8 mouse cellular contexts compared by ENCODE assay signal in the genomic region with DNA sequence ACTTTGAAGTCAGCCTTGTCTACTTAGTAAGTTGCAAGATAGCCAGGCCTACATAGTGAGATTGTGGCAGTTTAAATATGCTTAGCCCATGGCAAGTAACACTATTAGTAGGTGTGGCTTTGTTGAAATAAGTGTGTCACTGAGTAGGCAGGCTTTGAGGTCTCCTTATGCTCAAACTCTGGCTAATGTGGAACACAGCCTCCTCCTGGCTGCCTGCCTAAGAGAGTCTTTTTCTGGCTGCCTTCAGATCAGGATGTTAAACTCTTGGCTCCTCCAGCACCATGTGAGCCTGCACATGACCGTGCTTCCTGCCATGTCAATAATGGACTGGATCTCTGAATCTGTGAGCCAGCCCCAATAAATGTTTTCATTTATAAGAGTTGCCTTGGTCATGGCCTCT. TPM values are rescaled to one million over a fixed set of nuclear protein-coding genes. Genes with fewer than 3 reads are reported as not detected.
DNase-seq lines count a peak whose midpoint lies in the region; ATAC-seq and TF ChIP-seq lines count a peak whose summit lies in the region.

No protein-coding gene starts in this region.

- no peaks in the 10 kb centered on the region for H3K36me3 ChIP-seq in forebrain, embryonic 14.5 days (ENCODE audit: control insufficient read depth, insufficient read depth, low read length)
- H3K36me3 ChIP-seq in forebrain, embryonic 11.5 days (ENCODE audit: control insufficient read depth, insufficient read depth, low read length): no peaks in the 10 kb centered on the region
- no peaks in the 10 kb centered on the region for H3K36me3 ChIP-seq in hindbrain, embryonic 11.5 days (ENCODE audit: control insufficient read depth, insufficient read depth, low read length)
- no peaks in the 10 kb centered on the region for H3K36me3 ChIP-seq in forebrain, postnatal 0 days (ENCODE audit: insufficient read depth)

- DNase-seq in forebrain, embryonic 14.5 days (ENCODE audit: low spot score): peak; percentile 19
- no peak for DNase-seq in forebrain, embryonic 11.5 days (ENCODE audit: low spot score)
- DNase-seq in adipocyte (ENCODE audit: low spot score): peak; percentile 79
- peak; percentile 39 to 48 for DNase-seq in heart, postnatal 10 days
- DNase-seq in lung, postnatal 36 days: peak; percentile 57
- no peak for DNase-seq in thymus, postnatal 10 days (ENCODE audit: low spot score in 2 of 2)
- DNase-seq in hindbrain, embryonic 11.5 days (ENCODE audit: low spot score): no peak
- DNase-seq in forebrain, postnatal 0 days: no peak

- no peaks in the 10 kb centered on the region for H3K9me3 ChIP-seq in forebrain, embryonic 14.5 days (replicated peaks; ENCODE audit: control insufficient read depth, low read length)
- no peaks in the 10 kb centered on the region for H3K9me3 ChIP-seq in forebrain, embryonic 11.5 days (ENCODE audit: control insufficient read depth, low read length)
- H3K9me3 ChIP-seq in hindbrain, embryonic 11.5 days (ENCODE audit: control insufficient read depth, low read length): no peaks in the 10 kb centered on the region
- no peaks in the 10 kb centered on the region for H3K9me3 ChIP-seq in forebrain, postnatal 0 days (ENCODE audit: low read length)

- ATAC-seq in forebrain, embryonic 14.5 days: no peak
- ATAC-seq in forebrain, embryonic 11.5 days (replicated peaks; ENCODE audit: low FRiP score): no peak
- ATAC-seq in hindbrain, embryonic 11.5 days (ENCODE audit: low FRiP score): no peak
- no peak for ATAC-seq in forebrain, postnatal 0 days

- TF ChIP-seq CTCF in forebrain, postnatal 0 days (IDR thresholded peaks at IDR 0.05; ENCODE audit: low read depth): no peak

- no peak overlapping the region for H3K9ac ChIP-seq in forebrain, embryonic 14.5 days (ENCODE audit: low read length)
- H3K9ac ChIP-seq in forebrain, embryonic 11.5 days (ENCODE audit: low read length): no peak overlapping the region
- no peak overlapping the region for H3K9ac ChIP-seq in hindbrain, embryonic 11.5 days (ENCODE audit: low read depth, low read length)
- no peak overlapping the region for H3K9ac ChIP-seq in forebrain, postnatal 0 days

- H3K4me1 ChIP-seq in forebrain, embryonic 14.5 days (ENCODE audit: control insufficient read depth, insufficient read depth, low read length): no peaks in the 10 kb centered on the region
- H3K4me1 ChIP-seq in forebrain, embryonic 11.5 days (replicated peaks; ENCODE audit: control insufficient read depth, insufficient read depth, low read length): no peaks in the 10 kb centered on the region
- no peaks in the 10 kb centered on the region for H3K4me1 ChIP-seq in hindbrain, embryonic 11.5 days (replicated peaks; ENCODE audit: control insufficient read depth, insufficient read depth, low read length)
- no peaks in the 10 kb centered on the region for H3K4me1 ChIP-seq in forebrain, postnatal 0 days (ENCODE audit: insufficient read depth)

- no peak overlapping the region for H3K4me3 ChIP-seq in forebrain, embryonic 14.5 days (ENCODE audit: low read depth, low read length)
- no peak overlapping the region for H3K4me3 ChIP-seq in forebrain, embryonic 11.5 days (ENCODE audit: low read depth, low read length)
- H3K4me3 ChIP-seq in hindbrain, embryonic 11.5 days (ENCODE audit: low read depth, low read length): no peak overlapping the region
- H3K4me3 ChIP-seq in forebrain, postnatal 0 days (ENCODE audit: low read depth, low read length): no peak overlapping the region

- no peak overlapping the region for H3K4me2 ChIP-seq in forebrain, embryonic 14.5 days (ENCODE audit: low read length)
- H3K4me2 ChIP-seq in forebrain, embryonic 11.5 days (ENCODE audit: low read depth, low read length, severe bottlenecking): no peak overlapping the region
- no peak overlapping the region for H3K4me2 ChIP-seq in hindbrain, embryonic 11.5 days (replicated peaks; ENCODE audit: low read depth, low read length)
- no peak overlapping the region for H3K4me2 ChIP-seq in forebrain, postnatal 0 days (ENCODE audit: low read depth)

- 70% methylated on average over 1 of the region's 1 CpGs for WGBS in forebrain, embryonic 14.5 days
- 88% methylated on average over 1 of the region's 1 CpGs for WGBS in forebrain, embryonic 11.5 days
- WGBS in hindbrain, embryonic 11.5 days: 91% methylated on average over 1 of the region's 1 CpGs
- 45% methylated on average over 1 of the region's 1 CpGs for WGBS in forebrain, postnatal 0 days

- H3K27me3 ChIP-seq in forebrain, embryonic 14.5 days (replicated peaks; ENCODE audit: control insufficient read depth, insufficient read depth, low read length): no peaks in the 10 kb centered on the region
- no peaks in the 10 kb centered on the region for H3K27me3 ChIP-seq in forebrain, embryonic 11.5 days (ENCODE audit: control insufficient read depth, insufficient read depth, low read length)
- H3K27me3 ChIP-seq in hindbrain, embryonic 11.5 days (ENCODE audit: control insufficient read depth, insufficient read depth, low read length): no peaks in the 10 kb centered on the region
- no peaks in the 10 kb centered on the region for H3K27me3 ChIP-seq in forebrain, postnatal 0 days (ENCODE audit: insufficient read depth, low read length)

- intact Hi-C loops in heart, postnatal 10 days (cut with DNase I): no loop called here

- H3K27ac ChIP-seq in forebrain, embryonic 14.5 days (ENCODE audit: low read depth, low read length): no peak overlapping the region
- no peak overlapping the region for H3K27ac ChIP-seq in forebrain, embryonic 11.5 days (ENCODE audit: low read depth, low read length)
- no peak overlapping the region for H3K27ac ChIP-seq in hindbrain, embryonic 11.5 days (ENCODE audit: low read depth, low read length)
- H3K27ac ChIP-seq in forebrain, postnatal 0 days (ENCODE audit: low read depth, low read length): no peak overlapping the region

RNA-seq across cellular contexts. Expression of a gene that starts 8.5 kb away (rescaled TPM):
- 19.6 and 24.9 TPM in 2 replicates for polyA plus RNA-seq in forebrain, embryonic 14.5 days (2014; fragmentation: Nextera tagmentation; extraction: Ambion mirVana)
- 17.7 and 23.1 TPM in 2 replicates for polyA plus RNA-seq in forebrain, embryonic 11.5 days (2014; fragmentation: Nextera tagmentation; extraction: Ambion mirVana)
- total RNA-seq in heart, postnatal 10 days (2021): 100 to 1,000 TPM; 118 TPM
- polyA plus RNA-seq in hindbrain, embryonic 11.5 days (2014; fragmentation: Nextera tagmentation; extraction: Ambion mirVana): 20.7 and 23.0 TPM in 2 replicates
- total RNA-seq in forebrain, postnatal 0 days (2014; rRNA removed): 63.7 and 80.2 TPM in 2 replicates
- 8.2 and 15.9 TPM in 2 replicates for polyA plus RNA-seq in forebrain, postnatal 0 days (2015; fragmentation: Nextera tagmentation; extraction: Ambion mirVana)

RNA-seq across cellular contexts. Expression of a gene that starts 29.3 kb away (rescaled TPM):
- 42.1 and 42.7 TPM in 2 replicates for polyA plus RNA-seq in forebrain, embryonic 14.5 days (2014; fragmentation: Nextera tagmentation; extraction: Ambion mirVana)
- polyA plus RNA-seq in forebrain, embryonic 11.5 days (2014; fragmentation: Nextera tagmentation; extraction: Ambion mirVana): 45.7 and 47.4 TPM in 2 replicates
- 10 to 100 TPM; 73.7 to 79.0 TPM for total RNA-seq in heart, postnatal 10 days (2021)
- polyA plus RNA-seq in hindbrain, embryonic 11.5 days (2014; fragmentation: Nextera tagmentation; extraction: Ambion mirVana): 36.9 and 51.9 TPM in 2 replicates
- 119 and 200 TPM in 2 replicates for total RNA-seq in forebrain, postnatal 0 days (2014; rRNA removed)
- 14.5 and 18.9 TPM in 2 replicates for polyA plus RNA-seq in forebrain, postnatal 0 days (2015; fragmentation: Nextera tagmentation; extraction: Ambion mirVana)

Comparison
In these comparisons a context has a peak if more than half of its experiments do, and no peak if none do; other contexts are left out.
1. DNase-seq: peak in forebrain, embryonic 14.5 days (single experiment), adipocyte (single experiment), heart, postnatal 10 days (2 of 2) and lung, postnatal 36 days (single experiment); none in forebrain, embryonic 11.5 days (single experiment), thymus, postnatal 10 days (0 of 2), hindbrain, embryonic 11.5 days (single experiment) and forebrain, postnatal 0 days (single experiment).